Mouse (Mus musculus): Measurements from ENCODE around the gene 4930544G11Rik.

4930544G11Rik gene

DNA sequence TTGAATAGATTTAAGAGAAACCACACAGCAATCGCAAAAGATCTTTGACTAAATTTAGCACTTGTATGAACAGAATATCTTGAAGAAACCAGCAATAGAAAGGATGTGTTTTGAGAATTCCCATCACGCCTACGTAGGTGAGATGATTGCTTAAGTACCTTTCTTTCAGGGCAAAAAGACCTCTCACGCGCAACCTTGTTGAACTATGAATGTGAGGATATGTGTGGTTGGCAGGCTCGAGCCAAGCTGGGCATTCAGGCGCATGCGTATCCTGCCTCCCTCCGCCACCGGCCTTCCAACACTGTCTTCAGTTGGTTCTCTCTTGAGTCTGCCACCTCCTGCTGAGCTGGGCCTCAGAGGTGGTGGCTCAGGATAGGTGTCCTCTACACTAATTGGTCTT is at the start of gene 4930544G11Rik:
Gene 4930544G11Rik, plus strand, starts transcription at position 301 of the 400 bp plus-strand sequence.
- no peak for DNase-seq (ENCODE audit: low read depth, low spot score)

DNA sequence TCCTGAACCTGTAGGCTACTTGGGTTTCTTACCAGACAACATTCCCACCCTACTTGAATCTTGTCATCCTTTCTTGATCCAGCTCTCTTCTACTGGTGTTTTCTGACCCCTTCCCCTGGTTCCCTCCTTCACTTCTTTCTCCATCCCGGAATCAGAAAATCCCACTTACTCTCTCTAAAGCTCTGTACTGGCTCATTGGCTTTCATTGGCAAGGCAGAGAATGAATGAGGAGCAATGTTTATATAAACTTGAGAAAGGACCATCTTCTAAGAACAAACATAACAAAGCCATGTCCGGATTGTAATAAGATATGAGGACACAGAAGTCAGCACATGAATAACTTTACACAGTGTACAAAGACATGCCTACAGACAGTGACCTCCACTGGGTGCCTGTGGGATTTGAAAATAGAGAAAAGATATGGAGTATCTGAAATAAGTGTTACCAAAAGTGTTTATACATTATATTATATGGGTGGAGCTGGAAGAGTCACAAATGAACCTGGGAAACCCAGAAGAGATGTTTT is 45.7 kb upstream of the 4930544G11Rik start:
- DNase-seq (ENCODE audit: low read depth, low spot score) = no peak

DNA sequence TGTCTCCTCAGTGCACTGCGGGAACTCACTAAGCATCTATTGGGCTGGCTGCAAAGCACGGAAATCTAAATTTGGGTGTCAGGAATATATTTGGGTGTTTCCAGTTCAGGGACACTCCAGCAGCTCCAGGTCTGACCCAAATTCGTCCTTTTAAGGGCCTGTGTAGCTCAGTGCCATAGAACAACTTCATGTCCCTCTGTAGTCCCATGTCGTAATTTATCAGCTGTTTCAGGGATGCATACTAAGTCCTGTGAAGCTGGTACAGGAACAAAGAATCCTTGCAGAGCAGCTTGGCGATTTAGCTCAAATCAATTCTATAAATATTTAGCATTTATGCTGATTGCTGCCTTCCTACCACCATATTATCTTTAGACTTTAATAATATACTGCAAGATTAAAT is 37.0 kb upstream of the 4930544G11Rik start:
- DNase-seq (ENCODE audit: low read depth, low spot score) = no peak

DNA sequence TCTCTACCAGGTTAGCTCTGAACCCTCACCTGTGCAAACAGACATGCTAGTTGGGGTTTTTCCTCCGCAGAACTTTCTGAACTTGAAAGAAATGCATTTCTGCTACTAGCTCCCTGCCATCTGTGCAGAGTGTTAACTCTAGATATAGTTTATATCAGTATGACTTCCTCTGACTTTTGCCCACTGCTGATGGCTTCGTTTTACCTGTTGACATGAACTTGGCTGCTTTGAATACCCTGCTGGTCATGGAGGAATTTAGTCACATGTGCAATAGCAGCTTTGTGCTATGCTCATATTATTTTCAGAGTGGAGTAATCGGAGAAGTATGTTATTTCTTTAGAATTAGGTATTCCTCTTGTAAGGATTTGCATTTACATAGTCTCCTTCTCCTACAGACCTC is 30.7 kb upstream of the 4930544G11Rik start:
- no peak for DNase-seq (ENCODE audit: low read depth, low spot score)

DNA sequence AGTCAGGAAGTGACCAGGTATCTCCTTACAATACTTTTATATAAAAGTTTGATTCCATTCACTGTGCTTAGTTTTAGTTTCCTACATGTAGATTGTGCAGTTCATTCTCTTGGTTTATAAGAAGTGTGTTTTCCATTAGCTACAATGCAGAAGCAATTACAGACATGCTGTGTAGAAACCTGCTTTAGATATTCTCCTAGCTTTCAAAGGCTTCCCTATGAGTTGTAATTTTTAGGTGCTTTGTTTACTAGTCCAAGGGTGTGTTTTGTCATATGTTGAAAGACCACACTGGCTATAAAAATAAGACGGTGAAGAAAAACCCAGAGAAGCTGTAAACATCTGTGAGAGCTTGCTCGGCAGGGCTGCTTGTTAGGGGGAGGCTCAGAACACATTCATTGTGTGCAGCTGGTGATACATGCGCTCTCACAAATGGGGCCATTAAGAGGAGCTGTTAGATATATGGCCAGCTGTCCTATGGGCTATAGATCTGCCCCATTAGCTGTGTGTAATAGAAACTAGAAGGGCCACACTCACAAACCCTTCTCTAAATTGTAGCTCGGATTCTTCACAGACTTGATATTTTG is 28.8 kb upstream of the 4930544G11Rik start:
- DNase-seq (ENCODE audit: low read depth, low spot score) = no peak

DNA sequence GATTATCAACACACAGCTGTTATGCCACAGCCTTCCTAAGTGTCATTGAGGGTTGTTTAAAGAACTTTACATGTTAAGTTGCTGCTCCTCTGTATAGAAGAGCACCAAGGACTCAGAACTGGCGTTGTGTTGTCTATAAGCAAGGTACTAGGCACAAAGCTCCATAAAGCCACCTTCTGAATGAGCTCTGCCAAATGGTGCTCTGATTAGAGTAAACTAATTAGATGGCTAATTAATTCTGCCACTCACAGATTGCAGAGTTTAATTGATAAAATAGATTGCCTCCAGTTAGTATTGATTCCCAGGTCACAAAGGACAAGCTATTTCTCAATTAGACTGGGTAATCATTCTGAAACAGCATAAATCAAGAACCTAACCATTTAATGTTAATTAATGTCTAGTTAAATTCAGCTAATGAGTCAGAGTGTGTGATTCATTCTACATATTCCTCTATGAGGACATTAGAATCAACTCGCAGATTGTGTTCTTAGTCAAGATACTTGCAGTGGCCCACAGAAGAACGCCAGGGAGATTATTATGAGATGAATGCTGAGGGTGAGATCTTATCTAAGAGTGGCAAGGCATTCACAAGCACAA is 26.6 kb upstream of the 4930544G11Rik start:
- no peak for DNase-seq (ENCODE audit: low read depth, low spot score)

DNA sequence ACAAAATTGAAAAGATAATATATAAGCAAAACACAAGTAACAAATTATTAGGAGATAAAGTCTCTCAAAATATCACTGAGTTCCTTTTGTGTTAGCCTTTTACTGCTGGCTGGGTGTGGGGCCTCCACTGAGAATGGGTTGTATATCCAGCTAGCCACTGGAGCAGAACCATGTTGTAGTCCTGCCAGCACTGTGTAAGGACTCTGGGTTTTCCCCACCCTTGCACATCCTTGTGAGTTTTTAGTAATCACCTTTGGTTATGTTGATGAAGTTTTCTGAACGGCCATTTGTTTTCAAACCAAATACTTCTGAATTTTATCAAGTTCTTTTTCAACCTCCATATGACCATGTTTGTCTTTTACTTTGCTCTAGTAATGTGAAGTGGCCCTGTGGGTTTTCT is 21.9 kb upstream of the 4930544G11Rik start:
- DNase-seq (ENCODE audit: low read depth, low spot score) = no peak

DNA sequence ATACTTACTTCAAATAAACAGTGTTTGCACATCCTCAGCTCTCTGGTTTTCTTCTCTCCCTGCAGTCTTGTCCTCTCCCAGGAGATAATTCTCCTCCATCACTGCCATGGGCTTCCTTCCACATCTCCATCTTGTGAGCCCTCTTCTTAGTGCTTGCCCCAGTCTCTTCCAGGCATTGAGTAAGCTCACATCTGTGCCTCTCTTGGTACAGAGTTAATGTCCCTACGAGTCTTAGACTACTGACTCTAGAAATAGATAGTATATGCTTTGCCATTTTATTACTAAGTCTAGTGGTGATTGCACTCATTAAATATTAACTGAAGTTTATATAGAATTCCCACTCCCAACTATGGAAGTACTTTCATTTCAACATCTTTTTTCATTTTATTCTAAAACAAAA is 19.6 kb upstream of the 4930544G11Rik start:
- no peak for DNase-seq (ENCODE audit: low read depth, low spot score)

DNA sequence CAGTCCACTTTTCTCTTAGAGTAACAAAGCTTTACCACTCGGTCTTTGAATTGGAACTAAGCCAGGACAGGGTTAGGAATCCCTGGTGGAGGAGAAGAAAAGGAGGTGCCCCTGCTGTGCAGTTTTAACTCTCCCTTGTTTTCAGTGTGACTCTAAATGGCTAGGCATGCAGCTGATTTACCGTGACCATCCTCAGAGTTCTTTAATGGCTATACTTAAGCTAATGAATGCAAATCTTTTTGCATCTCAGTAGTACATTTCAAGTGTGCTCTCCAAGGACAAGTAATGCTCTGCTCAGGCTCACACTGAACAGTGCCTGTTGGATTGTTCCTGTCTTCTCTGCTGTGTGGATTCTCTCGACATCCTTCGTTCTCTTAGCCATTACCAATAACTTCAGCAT is 19.2 kb upstream of the 4930544G11Rik start:
- DNase-seq (ENCODE audit: low read depth, low spot score) = no peak

DNA sequence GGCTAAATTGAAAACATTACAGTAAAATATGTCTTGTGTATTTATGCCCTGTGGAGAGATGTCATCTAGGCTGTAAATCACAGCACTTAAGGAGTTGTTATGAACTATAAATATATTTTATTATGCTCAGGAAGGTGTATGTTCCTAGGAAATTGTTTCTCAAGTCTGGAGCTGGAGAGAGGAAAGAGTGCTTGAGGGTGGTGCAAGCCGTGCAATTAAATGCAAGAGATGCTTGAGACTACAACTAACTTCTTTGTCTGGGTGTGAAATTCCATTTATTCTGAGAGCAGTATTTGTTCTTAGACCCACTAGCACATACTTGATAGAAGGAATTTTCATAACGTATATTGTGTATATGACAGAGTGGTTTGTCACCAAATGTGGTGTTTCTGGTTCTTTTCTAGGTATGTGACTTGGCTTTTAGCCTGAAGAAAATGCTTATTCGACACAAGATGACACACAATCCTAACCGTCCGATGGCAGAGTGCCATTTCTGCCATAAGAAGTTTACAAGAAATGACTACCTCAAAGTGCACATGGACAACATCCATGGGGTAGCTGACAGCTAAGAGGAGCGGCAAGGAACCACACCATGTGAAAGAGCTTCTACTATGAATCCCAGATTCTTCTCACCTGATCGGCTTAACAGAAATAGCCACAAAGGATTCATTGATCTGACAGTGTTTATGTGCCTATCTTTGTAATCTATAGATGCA is 16.7 kb upstream of the 4930544G11Rik start:
- DNase-seq (ENCODE audit: low read depth, low spot score) = no peak

DNA sequence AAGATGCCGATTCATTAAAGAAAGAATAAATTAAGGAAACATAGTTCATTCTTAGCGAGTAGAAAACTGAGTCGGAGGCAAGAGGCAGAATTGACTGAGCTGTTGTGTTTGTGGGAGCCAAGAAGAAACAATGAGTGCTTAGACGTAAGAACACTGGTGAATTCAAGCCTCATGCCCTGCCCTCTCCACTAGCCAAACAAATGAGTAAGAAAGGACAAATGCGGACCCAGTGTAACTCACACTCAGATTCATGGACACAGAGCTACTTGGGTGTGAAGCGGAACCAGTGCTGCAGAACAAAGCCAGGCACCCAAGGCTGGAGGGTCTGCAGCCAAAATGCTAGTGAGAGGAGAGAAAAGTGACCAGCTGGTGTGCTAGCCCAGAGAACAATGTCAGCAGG is 1.9 kb upstream of the 4930544G11Rik start:
- no peak for DNase-seq (ENCODE audit: low read depth, low spot score)

DNA sequence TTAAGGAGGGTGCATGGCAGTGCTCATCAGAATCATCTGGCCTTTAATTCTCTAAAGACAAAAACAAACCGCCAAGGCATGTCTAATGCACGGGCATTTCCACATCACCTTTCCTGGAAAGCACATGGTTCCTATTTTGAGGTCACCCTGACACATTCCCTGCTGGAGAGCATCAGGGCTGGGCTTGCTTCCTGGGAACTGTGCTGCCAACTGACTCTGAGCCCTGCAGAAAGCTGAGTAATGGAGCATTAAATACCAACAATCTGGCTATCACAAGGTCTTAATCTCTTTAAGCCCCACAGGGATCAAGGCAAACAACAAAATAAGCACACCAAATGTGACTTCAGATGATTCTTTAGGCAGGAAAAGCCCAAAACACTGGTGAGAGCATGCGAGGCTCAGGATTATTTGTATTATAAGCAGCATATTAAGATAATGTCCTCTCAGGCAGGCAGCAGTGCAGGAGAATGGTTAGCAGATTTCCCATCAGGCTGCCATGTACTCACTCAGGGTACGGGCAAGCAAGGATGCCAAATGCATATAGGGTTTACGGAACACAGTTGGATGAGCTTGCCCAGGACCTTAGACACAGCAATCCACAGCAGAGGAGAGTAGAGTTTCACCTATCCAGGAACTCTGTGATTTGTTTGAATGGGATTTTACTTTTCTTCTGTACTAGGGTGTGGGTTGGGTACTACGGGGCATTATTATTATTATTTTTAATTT is 17.1 kb downstream of the 4930544G11Rik start:
- no peak for DNase-seq (ENCODE audit: low read depth, low spot score)

DNA sequence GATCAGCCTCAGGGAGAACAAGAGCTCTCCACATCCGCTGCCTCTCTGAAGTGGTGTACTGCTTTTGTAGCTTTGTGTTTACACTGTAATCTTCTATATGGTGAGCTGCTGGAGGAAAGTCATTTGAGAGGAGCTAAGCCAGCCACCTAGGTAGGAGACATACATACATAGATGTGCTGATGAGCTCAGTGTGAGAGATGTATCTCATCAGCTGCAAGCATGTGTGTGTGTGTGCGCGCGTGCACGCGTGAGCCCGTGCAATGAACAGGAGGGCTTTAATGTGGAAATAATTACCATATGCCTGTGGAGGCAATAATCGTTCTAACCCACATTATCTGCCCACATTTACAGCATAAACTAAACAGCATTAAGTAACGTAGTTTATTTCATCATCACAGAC is 18.0 kb downstream of the 4930544G11Rik start:
- DNase-seq (ENCODE audit: low read depth, low spot score) = no peak

DNA sequence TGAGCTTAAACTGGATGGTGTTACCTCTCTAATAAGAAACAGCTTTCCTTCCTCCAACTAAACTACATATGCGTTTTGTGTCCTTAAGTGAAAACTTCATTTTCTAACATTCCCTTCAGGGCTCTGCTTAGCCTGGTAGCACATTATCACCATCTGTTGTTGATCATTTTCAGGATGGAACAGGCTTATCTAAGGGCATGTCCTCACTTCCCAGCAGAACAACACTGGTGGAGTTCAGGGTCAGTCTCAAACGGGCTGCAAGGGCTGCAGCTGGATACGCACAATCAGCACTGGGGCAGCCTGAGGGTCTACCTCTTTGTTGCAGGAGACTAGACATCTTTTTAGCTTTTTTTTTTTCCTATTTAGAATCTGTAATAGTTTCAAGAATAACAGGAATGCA is 39.7 kb downstream of the 4930544G11Rik start:
- DNase-seq (ENCODE audit: low read depth, low spot score) = no peak

DNA sequence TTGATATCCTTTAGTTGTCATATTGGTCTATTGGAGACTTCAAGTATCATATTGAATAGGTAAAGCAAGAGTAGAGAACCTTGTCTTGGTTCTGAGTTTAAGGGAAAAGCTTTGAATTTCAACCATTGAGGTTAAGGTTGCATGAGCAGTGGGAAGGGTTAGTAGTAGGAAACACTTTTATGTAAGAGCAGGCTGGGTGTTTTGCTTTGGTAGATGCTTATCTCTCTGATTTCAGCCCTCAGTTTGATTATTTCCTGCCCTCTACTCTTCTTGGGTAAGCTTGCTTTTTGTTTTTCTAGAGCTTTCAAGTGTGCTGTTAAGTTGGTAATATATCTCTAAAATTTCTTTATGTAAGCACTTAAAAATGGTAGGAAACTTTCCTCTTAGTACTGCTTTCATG is 45.9 kb downstream of the 4930544G11Rik start:
- DNase-seq (ENCODE audit: low read depth, low spot score) = no peak
